ENCODE assay signal across 35 mouse cellular contexts in the genomic region with DNA sequence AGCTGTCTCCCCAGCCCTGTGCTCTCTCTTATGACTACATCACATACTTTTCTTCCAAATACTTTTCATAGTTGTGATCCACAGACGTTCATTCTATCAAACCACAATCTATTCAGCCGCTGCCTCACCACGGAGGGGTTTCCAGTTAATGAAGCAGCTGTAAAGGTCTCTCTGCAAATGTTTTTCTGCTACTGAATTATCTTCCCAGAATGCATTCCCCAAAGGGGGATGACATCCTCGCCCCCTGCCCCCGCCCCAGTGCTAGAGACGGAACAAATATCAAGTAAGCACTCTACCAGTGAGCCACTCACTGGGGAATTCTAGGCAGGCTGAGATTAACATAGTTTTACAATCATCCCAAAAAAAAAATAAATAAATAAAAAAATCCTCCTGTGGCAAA. TPM values are rescaled to one million over a fixed set of nuclear protein-coding genes. Genes with fewer than 3 reads are reported as not detected.
"Had no signal": no experiment of that assay in that cellular context is flagged by ENCODE, and none has a peak within 500 bp of the region (broad histone marks: within the 10 kb centered on the region; RNA-seq: fewer than 3 reads in every experiment).

No protein-coding gene starts in this region.

- DNase-seq: gastrocnemius, adult 2 months; gastrocnemius, postnatal 10 days; gastrocnemius, postnatal 25 days; heart, adult 2 months; heart, postnatal 14 days; heart, postnatal 36 days; layer of hippocampus, adult 9-11 months; layer of hippocampus, postnatal 36 days; left cerebral cortex, postnatal 4 days had no signal

- H3K4me3 ChIP-seq: gastrocnemius, adult 2 months; heart, adult 2 months; heart, embryonic 13.5 days; heart, embryonic 15.5 days; hindbrain, embryonic 13.5 days; hindbrain, embryonic 15.5 days; kidney, embryonic 15.5 days; limb, embryonic 13.5 days; limb, embryonic 15.5 days; liver, embryonic 12.5 days had no signal

- H3K4me1 ChIP-seq: limb, embryonic 13.5 days had no signal

- H3K27ac ChIP-seq: gastrocnemius, adult 2 months; heart, adult 2 months; heart, embryonic 13.5 days; heart, embryonic 15.5 days; hindbrain, embryonic 13.5 days; hindbrain, embryonic 15.5 days; hindbrain, postnatal 0 days; kidney, embryonic 15.5 days; kidney, postnatal 0 days; limb, embryonic 13.5 days; limb, embryonic 15.5 days; liver, embryonic 12.5 days; liver, embryonic 14.5 days had no signal

RNA-seq across cellular contexts. Expression of gene Serpine1, which starts 36.0 kb away (rescaled TPM):
- total RNA-seq: granulocyte monocyte progenitor cell, adult 5-6 weeks; hematopoietic stem cell, adult 5-6 weeks had no signal

RNA-seq across cellular contexts. Expression of gene Muc3, which starts 41.0 kb away (rescaled TPM):
- total RNA-seq: gastrocnemius, adult 2 months; gastrocnemius, postnatal 10 days; gastrocnemius, postnatal 25 days; gastrocnemius, postnatal 4 days; granulocyte monocyte progenitor cell, adult 5-6 weeks; heart, adult 2 months; heart, postnatal 14 days; heart, postnatal 36 days; hindbrain, postnatal 0 days; layer of hippocampus, adult 18-20 months; layer of hippocampus, adult 8-10 months; layer of hippocampus, postnatal 14 days; layer of hippocampus, postnatal 36 days; left cerebral cortex, adult 18-20 months; left cerebral cortex, adult 8-10 months; left cerebral cortex, postnatal 10 days; left cerebral cortex, postnatal 25 days; left cerebral cortex, postnatal 4 days had no signal
- polyA plus RNA-seq: heart, adult 2 months; heart, embryonic 11.5 days; heart, embryonic 15.5 days; heart, postnatal 0 days; hindbrain, embryonic 11.5 days; hindbrain, embryonic 13.5 days; hindbrain, embryonic 15.5 days; hindbrain, postnatal 0 days; kidney, adult 2 months; kidney, embryonic 15.5 days; limb, embryonic 11.5 days; limb, embryonic 13.5 days; limb, embryonic 15.5 days; liver, embryonic 12.5 days; liver, embryonic 14.5 days had no signal
